Mouse (Mus musculus) lung, adult 18-20 months (tissue): ENCODE results near the gene Rnf217.

Experiments used
- DNase-seq, 2 experiments: peaks; one replicate each; pipeline ENCODE4 v3.0.0; 2022; ENCODE audit warnings: mixed read lengths in 2 of 2

Gene Rnf217

GRCm38 (mm10) chr10:31609066-31609961 lies at the start of gene Rnf217:
TSS of gene Rnf217 (minus strand) at chr10:31609184.
- DNase-seq, result peak; percentile 56 to 72

- no peak for DNase-seq
Measured at GRCm38 (mm10) chr10:31647270-31647669, 38.3 kb upstream of the Rnf217 start.

- DNase-seq, result no peak
Measured at GRCm38 (mm10) chr10:31646083-31646482, 37.1 kb upstream of the Rnf217 start.

- DNase-seq, result no peak
Measured at GRCm38 (mm10) chr10:31635098-31635497, 26.1 kb upstream of the Rnf217 start.

- DNase-seq, result peak in 1 of 2 experiments; percentile 4
Measured at GRCm38 (mm10) chr10:31632005-31632404, 23.0 kb upstream of the Rnf217 start.

GRCm38 (mm10) chr10:31615355-31615754 lies 6.4 kb upstream of the Rnf217 start:
- DNase-seq, result no peak

GRCm38 (mm10) chr10:31614111-31614510 lies 5.1 kb upstream of the Rnf217 start:
- DNase-seq, result no peak

- DNase-seq, result peak; percentile 19 to 40
Measured at GRCm38 (mm10) chr10:31608441-31609065, 431 bp downstream of the Rnf217 start.

- DNase-seq, result peak; percentile 31 to 37
Measured at GRCm38 (mm10) chr10:31606981-31607867, 1.8 kb downstream of the Rnf217 start.

- DNase-seq, result no peak
Measured at GRCm38 (mm10) chr10:31603855-31604254, 5.1 kb downstream of the Rnf217 start.

- DNase-seq, result no peak
Measured at GRCm38 (mm10) chr10:31600116-31600515, 8.9 kb downstream of the Rnf217 start.

GRCm38 (mm10) chr10:31597886-31598285 lies 11.1 kb downstream of the Rnf217 start:
- no peak for DNase-seq

GRCm38 (mm10) chr10:31596804-31597203 lies 12.2 kb downstream of the Rnf217 start:
- no peak for DNase-seq

- DNase-seq, result no peak
Measured at GRCm38 (mm10) chr10:31595326-31595725, 13.7 kb downstream of the Rnf217 start.

- peak; percentile 59 to 75 for DNase-seq
Measured at GRCm38 (mm10) chr10:31592741-31593524, 16.1 kb downstream of the Rnf217 start.

GRCm38 (mm10) chr10:31592095-31592740 lies 16.8 kb downstream of the Rnf217 start:
- DNase-seq, result peak in 1 of 2 experiments; percentile 13

- no peak for DNase-seq
Measured at GRCm38 (mm10) chr10:31580722-31581121, 28.3 kb downstream of the Rnf217 start.

GRCm38 (mm10) chr10:31580073-31580472 lies 28.9 kb downstream of the Rnf217 start:
- DNase-seq, result no peak

- no peak for DNase-seq
Measured at GRCm38 (mm10) chr10:31573267-31573666, 35.7 kb downstream of the Rnf217 start.

- no peak for DNase-seq
Measured at GRCm38 (mm10) chr10:31557311-31557710, 51.7 kb downstream of the Rnf217 start.

- no peak for DNase-seq
Measured at GRCm38 (mm10) chr10:31555433-31555960, 53.5 kb downstream of the Rnf217 start.
